In the genomic region with DNA sequence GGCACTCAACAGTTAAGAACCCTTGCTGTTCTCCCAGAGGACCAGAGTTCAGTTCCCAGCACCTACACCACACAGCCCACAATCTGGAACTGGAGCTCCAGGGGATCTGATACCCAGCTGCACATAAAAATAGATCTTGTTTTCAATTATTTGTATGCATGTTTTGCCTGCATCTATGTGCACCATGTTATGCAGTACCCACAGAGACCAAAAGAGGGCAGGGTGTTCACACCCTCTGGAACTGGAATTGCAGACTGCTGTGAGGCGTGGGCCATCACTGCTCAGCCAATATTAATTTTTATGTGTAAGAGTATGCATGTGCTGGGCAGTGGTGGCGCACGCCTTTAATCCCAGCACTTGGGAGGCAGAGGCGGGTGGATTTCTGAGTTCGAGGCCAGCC, we compare ENCODE assay signal across 9 mouse cellular contexts. TPM values are rescaled to one million over a fixed set of nuclear protein-coding genes. Genes with fewer than 3 reads are reported as not detected.
A peak's percentile ranks its signal among the peaks of the same experiment; 100 is the strongest.
DNase-seq lines count a peak whose midpoint lies in the region; TF ChIP-seq lines count a peak whose summit lies in the region.
"Had no signal": no experiment of that assay in that cellular context is flagged by ENCODE, and none has a peak within 500 bp of the region (broad histone marks: within the 10 kb centered on the region; RNA-seq: fewer than 3 reads in every experiment).

No protein-coding gene starts in this region.

- intact Hi-C loops in left cerebral cortex, postnatal 14 days (cut with DNase I), result loop anchor here (10.0 kb wide), 1 partner anchor 422 kb away; no protein-coding TSS in a partner anchor

- no peak overlapping the region for H3K4me3 ChIP-seq in CH12.LX (replicated peaks in 1 of 3; ENCODE audit: low read depth in 2 of 3, low read length in 2 of 3, poor library complexity in 1 of 3)
- H3K4me3 ChIP-seq: lung, embryonic 15.5 days had no signal

- peaks cover 7% of the 10 kb centered on the region for H3K79me2 ChIP-seq in CH12.LX (replicated peaks; ENCODE audit: control insufficient read depth, extremely low read depth, insufficient read depth, poor library complexity, severe bottlenecking)

- dilution Hi-C loops in CH12.LX (cut with MboI; ENCODE audit: extremely low pct_ligation_motif_present, extremely low pct_unique_long_range_greater_than_20kb, low sequenced_read_pairs), result no loop called here

- H3K4me1 ChIP-seq in CH12.LX (ENCODE audit: control insufficient read depth in 1 of 2, insufficient read depth in 2 of 2), result peaks cover 4 to 28% of the 10 kb centered on the region in 2 experiments
- H3K4me1 ChIP-seq: lung, embryonic 15.5 days had no signal

- H3K9me3 ChIP-seq in CH12.LX (replicated peaks; ENCODE audit: low read length), result no peaks in the 10 kb centered on the region
- H3K9me3 ChIP-seq: lung, embryonic 15.5 days had no signal

- no peak for TF ChIP-seq POLR2A in CH12.LX (IDR thresholded peaks at IDR 0.05; ENCODE audit: low read depth, low read length)

- no peaks in the 10 kb centered on the region for H3K27me3 ChIP-seq in CH12.LX (replicated peaks)
- H3K27me3 ChIP-seq: lung, embryonic 15.5 days had no signal

- H3K36me3 ChIP-seq in CH12.LX (replicated peaks in 1 of 2; ENCODE audit: control insufficient read depth in 1 of 2, insufficient read depth in 1 of 2, low read length in 1 of 2), result peaks cover 0 to 12% of the 10 kb centered on the region in 2 experiments
- H3K36me3 ChIP-seq: lung, embryonic 15.5 days had no signal

- no peak overlapping the region for H3K9ac ChIP-seq in CH12.LX (ENCODE audit: insufficient read depth, low read depth)
- H3K9ac ChIP-seq: lung, embryonic 15.5 days had no signal

- no peak for TF ChIP-seq EP300 in CH12.LX (IDR thresholded peaks at IDR 0.05; ENCODE audit: low read length)

- DNase-seq in heart, postnatal 4 days, result peak; percentile 71
- DNase-seq in heart, adult 9 months (ENCODE audit: low spot score in 2 of 2), result no peak
- peak; percentile 61 for DNase-seq in CH12.LX (ENCODE audit: extremely low read depth)
- DNase-seq in embryo, embryonic 11 days, result peak; percentile 41
- DNase-seq in lung, postnatal 4 days, result peak; percentile 29 to 75
- DNase-seq in thymus, postnatal 36 days, result peak; percentile 60 to 73
- DNase-seq in left cerebral cortex, postnatal 14 days (ENCODE audit: low spot score in 2 of 2), result no peak
- DNase-seq in gastrocnemius, postnatal 25 days, result no peak

- in situ Hi-C loops in CH12.LX (cut with MboI; ENCODE audit: low pct_ligation_motif_present, low pct_unique_long_range_greater_than_20kb, low sequenced_read_pairs), result no loop called here

- TF ChIP-seq CTCF in CH12.LX (conservative IDR thresholded peaks at IDR 0.05 in 1 of 2, IDR thresholded peaks at IDR 0.05 in 1 of 2; ENCODE audit: low read depth in 2 of 2, low read length in 2 of 2), result peak; percentile 53 to 68

- H3K4me2 ChIP-seq in CH12.LX (ENCODE audit: insufficient read depth, low read depth, poor library complexity, severe bottlenecking), result no peak overlapping the region
- H3K4me2 ChIP-seq: lung, embryonic 15.5 days had no signal

- TF ChIP-seq RAD21 in CH12.LX (IDR thresholded peaks at IDR 0.05; ENCODE audit: low read depth, low read length), result peak; percentile 57

- no peak overlapping the region for H3K27ac ChIP-seq in CH12.LX (ENCODE audit: insufficient read depth, low read depth)
- H3K27ac ChIP-seq: lung, embryonic 15.5 days had no signal

TF ChIP-seq in CH12.LX, 34 proteins besides CTCF, POLR2A, EP300 and RAD21:
- TF ChIP-seq KAT2A (IDR thresholded peaks at IDR 0.05; ENCODE audit: insufficient replicate concordance, low read length) (no peak), ZMIZ1 (IDR thresholded peaks at IDR 0.05; ENCODE audit: low read depth, low read length) (no peak), SMC3 (IDR thresholded peaks at IDR 0.05; ENCODE audit: low read depth, low read length) (peak; percentile 53)
TF ChIP-seq in CH12.LX: peak in this region for 1.

RNA-seq across cellular contexts. Expression of a gene that starts 4.6 kb away (rescaled TPM):
- total RNA-seq in heart, postnatal 4 days (2021), result 10 to 100 TPM; 25.1 to 27.5 TPM
- total RNA-seq in CH12.LX (2012; rRNA removed), result 8.6 and 10.5 TPM in 2 replicates
- total RNA-seq in CH12.LX (2014; rRNA removed), result 7.2 and 9.1 TPM in 2 replicates
- 22.8 and 23.0 TPM in 2 replicates for polyA plus RNA-seq in CH12.LX (2012; ENCODE audit: insufficient read length, low read depth)
- total RNA-seq in left cerebral cortex, postnatal 14 days (2021), result 10 to 100 TPM; 74.5 to 77.2 TPM
- 10 to 100 TPM; 15.1 to 15.7 TPM for total RNA-seq in gastrocnemius, postnatal 25 days (2021)

RNA-seq across cellular contexts. Expression of a gene that starts 4.8 kb away (rescaled TPM):
- 10 to 100 TPM; 39.3 to 39.4 TPM for total RNA-seq in heart, postnatal 4 days (2021)
- total RNA-seq in CH12.LX (2012; rRNA removed), result 39.2 and 50.4 TPM in 2 replicates
- 45.3 and 45.6 TPM in 2 replicates for total RNA-seq in CH12.LX (2014; rRNA removed)
- 37.6 and 40.8 TPM in 2 replicates for polyA plus RNA-seq in CH12.LX (2012; ENCODE audit: insufficient read length, low read depth)
- total RNA-seq in left cerebral cortex, postnatal 14 days (2021), result 10 to 100 TPM; 40.8 to 43.1 TPM
- total RNA-seq in gastrocnemius, postnatal 25 days (2021), result 10 to 100 TPM; 23.0 to 28.4 TPM

RNA-seq across cellular contexts. Expression of a gene that starts 40.7 kb away (rescaled TPM):
- 1 to 10 TPM; 4.3 to 5.0 TPM for total RNA-seq in heart, postnatal 4 days (2021)
- total RNA-seq in CH12.LX (2012; rRNA removed), result 2.9 and 3.1 TPM in 2 replicates
- 1.5 and 1.6 TPM in 2 replicates for total RNA-seq in CH12.LX (2014; rRNA removed)
- polyA plus RNA-seq in CH12.LX (2012; ENCODE audit: insufficient read length, low read depth), result 9.0 and 12.6 TPM in 2 replicates
- under 1 TPM; 0.86 to 0.95 TPM for total RNA-seq in left cerebral cortex, postnatal 14 days (2021)
- total RNA-seq in gastrocnemius, postnatal 25 days (2021), result 1 to 10 TPM; 1.3 TPM

Comparison
In these comparisons a context has a peak if more than half of its experiments do, and no peak if none do; other contexts are left out.
1. DNase-seq: peak in heart, postnatal 4 days (single experiment), CH12.LX (single experiment), embryo, embryonic 11 days (single experiment), lung, postnatal 4 days (2 of 2) and thymus, postnatal 36 days (2 of 2); none in heart, adult 9 months (0 of 2), left cerebral cortex, postnatal 14 days (0 of 2) and gastrocnemius, postnatal 25 days (single experiment).